Mouse (Mus musculus) adipose tissue, adult 10 weeks (tissue): ENCODE results near the gene Igflr1. TPM values are rescaled to one million over a fixed set of nuclear protein-coding genes. Genes with fewer than 3 reads are reported as not detected.

Experiments
- polyA plus RNA-seq: library from polyadenylated mRNA; stranded (reverse); fragments of 350-450 nt; fragmentation: Illumina TruSeq; extraction: RNeasy Lipid Tissue Mini Kit (QIAGEN cat#74804); gene quantifications from one replicate; pipeline ENCODE4 v1.2.3, GENCODE M21; 2014; ENCODE audit warnings: low read depth, low replicate concordance

Igflr1 gene
- 2.8 TPM for polyA plus RNA-seq

GRCm38 (mm10) chr7:30564970-30565571 lies at the start of gene Igflr1:
Gene Igflr1 (plus strand): TSS chr7:30565427.

GRCm38 (mm10) chr7:30534633-30535577 lies 30.3 kb upstream of the Igflr1 start, which contains the start of gene Arhgap33:
Gene Arhgap33 (minus strand): TSS chr7:30535060.

GRCm38 (mm10) chr7:30552102-30553020 lies 12.9 kb upstream of the Igflr1 start, which contains the start of the genes Hspb6 and Proser3:
Gene Hspb6 (plus strand): TSS chr7:30552178.
Gene Proser3 (minus strand): TSS chr7:30552299.

GRCm38 (mm10) chr7:30559443-30559954 lies 5.7 kb upstream of the Igflr1 start, which contains the start of gene Lin37:
Gene Lin37 (minus strand): TSS chr7:30559838.

GRCm38 (mm10) chr7:30563117-30563905 lies 1.9 kb upstream of the Igflr1 start, which contains the start of the genes U2af1l4, Gm49396 and Psenen:
Gene U2af1l4 (plus strand): TSS chr7:30563301.
Gene Gm49396 (plus strand): TSS chr7:30563344.
Gene Psenen (minus strand): TSS chr7:30563627.

GRCm38 (mm10) chr7:30588676-30589434 lies 23.6 kb downstream of the Igflr1 start, which contains the start of gene Kmt2b:
Gene Kmt2b (minus strand): TSS chr7:30588726.

GRCm38 (mm10) chr7:30598786-30599185 lies 33.6 kb downstream of the Igflr1 start, which contains the start of gene Zbtb32:
Gene Zbtb32 (minus strand): TSS chr7:30598909.

GRCm38 (mm10) chr7:30612654-30613402 lies 47.6 kb downstream of the Igflr1 start, which contains the start of gene Upk1a:
Gene Upk1a (minus strand): TSS chr7:30612847.

Other genes with a start within 250 kb of the Igflr1 start
- 1.2 TPM for gene E130208F15Rik, start 243.7 kb upstream of the Igflr1 start, polyA plus RNA-seq
- 9.0 TPM for gene Sdhaf1, start 241.5 kb upstream of the Igflr1 start, polyA plus RNA-seq
- gene Lrfn3, start 202.7 kb upstream of the Igflr1 start, polyA plus RNA-seq = 1.7 TPM
- gene Tyrobp, start 151.7 kb upstream of the Igflr1 start, polyA plus RNA-seq = 114 TPM
- 4.5 TPM for gene Hcst, start 145.6 kb upstream of the Igflr1 start, polyA plus RNA-seq
- 1.9 TPM for gene Nfkbid, start 143.7 kb upstream of the Igflr1 start, polyA plus RNA-seq
- gene Aplp1, start 119.9 kb upstream of the Igflr1 start, polyA plus RNA-seq = 2.8 TPM
- not detected for gene Kirrel2, start 107.7 kb upstream of the Igflr1 start, polyA plus RNA-seq
- gene Nphs1, start 107.1 kb upstream of the Igflr1 start, polyA plus RNA-seq = not detected
- gene Prodh2, start 71.8 kb upstream of the Igflr1 start, polyA plus RNA-seq = not detected
- 11.2 TPM for gene Arhgap33, start 30.4 kb upstream of the Igflr1 start, polyA plus RNA-seq
- gene Hspb6, start 13.2 kb upstream of the Igflr1 start, polyA plus RNA-seq = 19.1 TPM
- gene Proser3, start 13.1 kb upstream of the Igflr1 start, polyA plus RNA-seq = 13.6 TPM
- gene Lin37, start 5.6 kb upstream of the Igflr1 start, polyA plus RNA-seq = 26.3 TPM
- 50.0 TPM for gene U2af1l4, start 2.1 kb upstream of the Igflr1 start, polyA plus RNA-seq
- 6.5 TPM for gene Gm49396, start 2.1 kb upstream of the Igflr1 start, polyA plus RNA-seq
- gene Psenen, start 1.8 kb upstream of the Igflr1 start, polyA plus RNA-seq = 138 TPM
- 28.8 TPM for gene Kmt2b, start 23.3 kb downstream of the Igflr1 start, polyA plus RNA-seq
- 2.1 TPM for gene Zbtb32, start 33.5 kb downstream of the Igflr1 start, polyA plus RNA-seq
- gene Upk1a, start 47.4 kb downstream of the Igflr1 start, polyA plus RNA-seq = 25.2 TPM
- 824 TPM for gene Cox6b1, start 60.7 kb downstream of the Igflr1 start, polyA plus RNA-seq
- not detected for gene Etv2, start 70.4 kb downstream of the Igflr1 start, polyA plus RNA-seq
- 55.3 TPM for gene Rbm42, start 84.9 kb downstream of the Igflr1 start, polyA plus RNA-seq
- gene Haus5, start 99.6 kb downstream of the Igflr1 start, polyA plus RNA-seq = 12.3 TPM
- gene Pmis2, start 106.2 kb downstream of the Igflr1 start, polyA plus RNA-seq = 2.8 TPM
- gene 2200002J24Rik, start 133.5 kb downstream of the Igflr1 start, polyA plus RNA-seq = not detected
- gene Atp4a, start 146.8 kb downstream of the Igflr1 start, polyA plus RNA-seq = 66.9 TPM
- gene Tmem147, start 164.1 kb downstream of the Igflr1 start, polyA plus RNA-seq = 135 TPM
- gene Gapdhs, start 178.3 kb downstream of the Igflr1 start, polyA plus RNA-seq = 58.5 TPM
- 31.5 TPM for gene Sbsn, start 186.0 kb downstream of the Igflr1 start, polyA plus RNA-seq
- gene Dmkn, start 198.3 kb downstream of the Igflr1 start, polyA plus RNA-seq = 12.2 TPM
- gene Krtdap, start 222.5 kb downstream of the Igflr1 start, polyA plus RNA-seq = not detected